Mouse (Mus musculus): ENCODE results near the gene Rsu1. TPM values are rescaled to one million over a fixed set of nuclear protein-coding genes. Genes with fewer than 3 reads are reported as not detected.

The Rsu1 gene
- polyA plus RNA-seq, 1 experiment, result 49.1 TPM

GRCm38 (mm10) chr2:13106531-13106930 is 164.7 kb downstream of the Rsu1 start:
- no peak for DNase-seq (ENCODE audit: low read depth in 1 of 2, low spot score in 2 of 2)
- H3K4me3 ChIP-seq (ENCODE audit: extremely low read depth, insufficient read depth, insufficient read length), result no peak overlapping the region
- TF ChIP-seq CTCF (IDR thresholded peaks at IDR 0.05; ENCODE audit: extremely low read depth, insufficient read depth, insufficient read length, insufficient replicate concordance) (no peak), POLR2A (IDR thresholded peaks at IDR 0.05; ENCODE audit: low read depth, low read length) (no peak)
- WGBS, result 67% methylated on average over 4 of the region's 4 CpGs
- no peaks in the 10 kb centered on the region for H3K4me1 ChIP-seq (ENCODE audit: control insufficient read depth, insufficient read depth, insufficient read length)
- no peaks in the 10 kb centered on the region for H3K36me3 ChIP-seq (ENCODE audit: control insufficient read depth, insufficient read depth, low read length)
- no peak overlapping the region for H3K27ac ChIP-seq (ENCODE audit: insufficient read depth, low read length)
- H3K27me3 ChIP-seq (ENCODE audit: control insufficient read depth, insufficient read depth, low read length), result no peaks in the 10 kb centered on the region

DNA sequence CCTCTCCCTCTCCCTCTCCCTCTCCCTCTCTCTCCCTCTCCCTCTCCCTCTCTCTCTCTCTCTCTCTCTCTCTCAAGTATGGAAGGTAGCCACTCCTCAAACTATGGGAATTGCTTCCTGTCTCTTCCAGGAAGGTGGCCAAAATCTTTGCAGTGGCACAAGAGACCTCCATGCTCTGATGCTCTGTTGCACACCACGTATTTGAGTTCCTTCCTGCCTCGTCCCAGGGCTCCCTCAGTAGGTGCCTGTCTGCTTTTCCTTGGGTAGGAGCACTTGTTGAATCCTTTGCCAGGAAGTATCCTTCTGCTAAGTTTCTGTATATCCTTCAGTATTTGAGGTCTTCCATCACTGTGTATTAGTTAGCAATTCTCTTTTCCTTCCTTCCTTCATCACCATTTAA is 166.8 kb downstream of the Rsu1 start:
- no peaks in the 10 kb centered on the region for H3K36me3 ChIP-seq (ENCODE audit: control insufficient read depth, insufficient read depth, low read length)
- H3K27ac ChIP-seq (ENCODE audit: insufficient read depth, low read length), result no peak overlapping the region
- H3K4me3 ChIP-seq (ENCODE audit: extremely low read depth, insufficient read depth, insufficient read length), result no peak overlapping the region
- no peak for DNase-seq (ENCODE audit: low read depth in 1 of 2, low spot score in 2 of 2)
- 34% methylated on average over 2 of the region's 2 CpGs for WGBS
- TF ChIP-seq CTCF (IDR thresholded peaks at IDR 0.05; ENCODE audit: extremely low read depth, insufficient read depth, insufficient read length, insufficient replicate concordance) (no peak), POLR2A (IDR thresholded peaks at IDR 0.05; ENCODE audit: low read depth, low read length) (no peak)
- H3K27me3 ChIP-seq (ENCODE audit: control insufficient read depth, insufficient read depth, low read length), result no peaks in the 10 kb centered on the region
- H3K4me1 ChIP-seq (ENCODE audit: control insufficient read depth, insufficient read depth, insufficient read length), result no peaks in the 10 kb centered on the region

GRCm38 (mm10) chr2:13103797-13104200 is 167.4 kb downstream of the Rsu1 start:
- no peak overlapping the region for H3K4me3 ChIP-seq (ENCODE audit: extremely low read depth, insufficient read depth, insufficient read length)
- no peak overlapping the region for H3K27ac ChIP-seq (ENCODE audit: insufficient read depth, low read length)
- H3K36me3 ChIP-seq (ENCODE audit: control insufficient read depth, insufficient read depth, low read length), result no peaks in the 10 kb centered on the region
- no peak for TF ChIP-seq CTCF (IDR thresholded peaks at IDR 0.05; ENCODE audit: extremely low read depth, insufficient read depth, insufficient read length, insufficient replicate concordance)
- no peak for TF ChIP-seq POLR2A (IDR thresholded peaks at IDR 0.05; ENCODE audit: low read depth, low read length)
- DNase-seq (ENCODE audit: low read depth in 1 of 2, low spot score in 2 of 2), result no peak
- 82% methylated on average over 7 of the region's 7 CpGs for WGBS
- no peaks in the 10 kb centered on the region for H3K4me1 ChIP-seq (ENCODE audit: control insufficient read depth, insufficient read depth, insufficient read length)
- no peaks in the 10 kb centered on the region for H3K27me3 ChIP-seq (ENCODE audit: control insufficient read depth, insufficient read depth, low read length)

DNA sequence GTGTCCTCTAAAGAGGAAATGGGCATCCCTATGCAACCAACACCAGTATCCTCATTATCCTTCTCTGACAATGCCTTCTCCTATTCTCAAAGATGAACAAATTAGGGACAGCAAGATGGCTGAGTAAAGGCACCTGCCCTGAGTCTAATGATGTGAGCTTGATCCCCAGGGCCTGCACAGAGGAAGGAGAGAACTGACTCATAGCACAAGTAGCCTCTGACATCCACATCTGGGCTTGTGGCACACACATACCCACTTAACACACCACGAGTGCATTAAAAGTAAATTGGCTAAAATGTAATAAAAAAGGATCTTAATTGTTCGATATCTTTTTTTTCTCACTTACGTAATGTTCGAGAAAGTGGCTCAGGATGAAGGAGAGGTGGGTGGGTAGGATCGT is 177.2 kb downstream of the Rsu1 start:
- no peaks in the 10 kb centered on the region for H3K36me3 ChIP-seq (ENCODE audit: control insufficient read depth, insufficient read depth, low read length)
- TF ChIP-seq CTCF (IDR thresholded peaks at IDR 0.05; ENCODE audit: extremely low read depth, insufficient read depth, insufficient read length, insufficient replicate concordance) (no peak), POLR2A (IDR thresholded peaks at IDR 0.05; ENCODE audit: low read depth, low read length) (no peak)
- DNase-seq (ENCODE audit: low read depth in 1 of 2, low spot score in 2 of 2), result no peak
- WGBS, result 91% methylated on average over 5 of the region's 5 CpGs
- H3K4me1 ChIP-seq (ENCODE audit: control insufficient read depth, insufficient read depth, insufficient read length), result no peaks in the 10 kb centered on the region
- H3K4me3 ChIP-seq (ENCODE audit: extremely low read depth, insufficient read depth, insufficient read length), result no peak overlapping the region
- H3K27me3 ChIP-seq (ENCODE audit: control insufficient read depth, insufficient read depth, low read length), result no peaks in the 10 kb centered on the region
- H3K27ac ChIP-seq (ENCODE audit: insufficient read depth, low read length), result no peak overlapping the region

DNA sequence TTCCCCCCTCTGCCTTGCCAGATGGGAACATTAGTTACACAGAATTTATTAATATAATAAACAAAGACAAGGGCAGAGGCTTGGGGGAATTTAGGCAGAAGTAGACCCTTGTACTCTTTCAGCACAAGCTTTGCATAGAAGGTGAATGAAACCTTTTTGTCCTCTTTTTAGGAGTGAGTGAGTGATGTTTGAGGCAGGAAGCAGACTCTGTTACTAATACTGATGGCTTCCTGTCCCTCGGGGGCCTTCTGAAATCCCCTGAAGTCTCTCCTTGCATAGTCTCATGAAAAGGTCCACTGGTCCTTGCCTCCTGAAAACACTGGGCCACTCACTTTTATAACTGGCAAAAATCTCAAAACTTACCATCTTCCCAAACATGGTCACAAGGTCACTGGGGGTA is 177.6 kb downstream of the Rsu1 start:
- DNase-seq (ENCODE audit: low read depth in 1 of 2, low spot score in 2 of 2), result no peak
- no peak for TF ChIP-seq POLR2A (IDR thresholded peaks at IDR 0.05; ENCODE audit: low read depth, low read length)
- no peak for TF ChIP-seq CTCF (IDR thresholded peaks at IDR 0.05; ENCODE audit: extremely low read depth, insufficient read depth, insufficient read length, insufficient replicate concordance)
- Histone ChIP-seq H3K4me1 (ENCODE audit: control insufficient read depth, insufficient read depth, insufficient read length) (no peaks in the 10 kb centered on the region), H3K36me3 (ENCODE audit: control insufficient read depth, insufficient read depth, low read length) (no peaks in the 10 kb centered on the region), H3K4me3 (ENCODE audit: extremely low read depth, insufficient read depth, insufficient read length) (no peak overlapping the region), H3K27me3 (ENCODE audit: control insufficient read depth, insufficient read depth, low read length) (no peaks in the 10 kb centered on the region), H3K27ac (ENCODE audit: insufficient read depth, low read length) (no peak overlapping the region)
- WGBS, result 50% methylated on average over 1 of the region's 1 CpGs

GRCm38 (mm10) chr2:13091399-13092015 is 179.7 kb downstream of the Rsu1 start:
- 80% methylated on average over 5 of the region's 5 CpGs for WGBS
- Histone ChIP-seq H3K36me3 (ENCODE audit: control insufficient read depth, insufficient read depth, low read length) (no peaks in the 10 kb centered on the region), H3K27ac (ENCODE audit: insufficient read depth, low read length) (no peak overlapping the region), H3K4me1 (ENCODE audit: control insufficient read depth, insufficient read depth, insufficient read length) (no peaks in the 10 kb centered on the region; the same call in 1 of the 2 replicates), H3K4me3 (ENCODE audit: extremely low read depth, insufficient read depth, insufficient read length) (no peak overlapping the region), H3K27me3 (ENCODE audit: control insufficient read depth, insufficient read depth, low read length) (no peaks in the 10 kb centered on the region)
- TF ChIP-seq POLR2A (IDR thresholded peaks at IDR 0.05; ENCODE audit: low read depth, low read length) (no peak), CTCF (IDR thresholded peaks at IDR 0.05; ENCODE audit: extremely low read depth, insufficient read depth, insufficient read length, insufficient replicate concordance) (no peak)
- DNase-seq (ENCODE audit: low read depth in 1 of 2, low spot score in 2 of 2), result no peak

GRCm38 (mm10) chr2:13090841-13091240 is 180.4 kb downstream of the Rsu1 start:
- Histone ChIP-seq H3K27ac (ENCODE audit: insufficient read depth, low read length) (no peak overlapping the region), H3K36me3 (ENCODE audit: control insufficient read depth, insufficient read depth, low read length) (no peaks in the 10 kb centered on the region), H3K4me3 (ENCODE audit: extremely low read depth, insufficient read depth, insufficient read length) (no peak overlapping the region), H3K4me1 (ENCODE audit: control insufficient read depth, insufficient read depth, insufficient read length) (no peaks in the 10 kb centered on the region; the same call in 1 of the 2 replicates), H3K27me3 (ENCODE audit: control insufficient read depth, insufficient read depth, low read length) (no peaks in the 10 kb centered on the region)
- TF ChIP-seq POLR2A (IDR thresholded peaks at IDR 0.05; ENCODE audit: low read depth, low read length) (no peak), CTCF (IDR thresholded peaks at IDR 0.05; ENCODE audit: extremely low read depth, insufficient read depth, insufficient read length, insufficient replicate concordance) (no peak)
- no peak for DNase-seq (ENCODE audit: low read depth in 1 of 2, low spot score in 2 of 2)
- WGBS, result 100% methylated on average over 1 of the region's 1 CpGs
